In the genomic region with DNA sequence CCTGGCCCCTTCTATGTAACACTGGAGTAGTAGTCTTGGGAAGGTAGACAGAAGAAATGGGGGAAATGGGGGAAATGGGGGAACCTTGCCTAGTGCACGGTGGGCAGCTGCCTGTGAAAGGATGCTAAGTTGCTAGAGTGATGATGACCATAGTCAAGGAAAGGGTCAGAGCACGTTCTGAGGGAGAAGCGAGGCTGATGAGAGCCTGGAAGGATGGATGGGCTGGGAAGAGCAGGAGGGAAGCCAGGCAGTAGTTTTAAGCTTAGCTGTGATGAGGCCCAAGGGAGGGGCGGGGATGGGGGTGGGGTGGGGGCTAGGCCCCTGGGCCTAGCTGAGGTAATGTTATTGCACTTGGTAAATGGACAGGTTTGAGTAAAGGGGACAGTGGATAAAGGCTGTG, we compare ENCODE assay signal across 10 mouse cellular contexts. TPM values are rescaled to one million over a fixed set of nuclear protein-coding genes. Genes with fewer than 3 reads are reported as not detected.
DNase-seq lines count a peak whose midpoint lies in the region; ATAC-seq and TF ChIP-seq lines count a peak whose summit lies in the region.
"Had no signal": no experiment of that assay in that cellular context is flagged by ENCODE, and none has a peak within 500 bp of the region (broad histone marks: within the 10 kb centered on the region; RNA-seq: fewer than 3 reads in every experiment).

No protein-coding gene starts in this region.

- no peak for TF ChIP-seq POLR2A in kidney, adult 2 months (IDR thresholded peaks at IDR 0.05; ENCODE audit: low read depth, low read length)

- H3K4me1 ChIP-seq in kidney, adult 2 months (ENCODE audit: control insufficient read depth, insufficient read depth, low read length), result no peaks in the 10 kb centered on the region
- peaks cover 2% of the 10 kb centered on the region; the same call in 1 of the 2 replicates for H3K4me1 ChIP-seq in brown adipose tissue, adult 24 weeks (ENCODE audit: control insufficient read depth, insufficient read depth, insufficient read length, low read length)
- peaks cover 20% of the 10 kb centered on the region for H3K4me1 ChIP-seq in limb, embryonic 13.5 days

- H3K4me2 ChIP-seq in limb, embryonic 13.5 days (replicated peaks), result peak overlapping the region; percentile 69

- H3K4me3 ChIP-seq in kidney, adult 2 months (ENCODE audit: insufficient read depth, low read depth, low read length), result peak overlapping the region; percentile 44; the same call in 1 of the 2 replicates
- H3K4me3 ChIP-seq in C2C12 (ENCODE audit: insufficient read depth, poor library complexity, severe bottlenecking), result peak overlapping the region; percentile 39
- H3K4me3 ChIP-seq in brown adipose tissue, adult 24 weeks (ENCODE audit: insufficient read depth, low read depth, low read length), result no peak overlapping the region
- peak overlapping the region; percentile 42 for H3K4me3 ChIP-seq in limb, embryonic 13.5 days

- TF ChIP-seq CTCF in kidney, adult 2 months (conservative IDR thresholded peaks at IDR 0.05; ENCODE audit: insufficient read depth, insufficient read length, low read depth, low read length), result no peak
- TF ChIP-seq CTCF in C2C12 (IDR thresholded peaks at IDR 0.05; ENCODE audit: control insufficient read depth, insufficient read depth, insufficient read length), result no peak

- peaks cover 31% of the 10 kb centered on the region for H3K79me2 ChIP-seq in C2C12 (ENCODE audit: control insufficient read depth, insufficient read depth)

- H3K9me3 ChIP-seq in limb, embryonic 13.5 days, result no peaks in the 10 kb centered on the region

- peak overlapping the region; percentile 84 for H3ac ChIP-seq in C2C12 (ENCODE audit: control insufficient read depth, insufficient read length, low read depth)

- H3K27me3 ChIP-seq in kidney, adult 2 months (replicated peaks; ENCODE audit: control insufficient read depth, insufficient read depth, low read length), result 0 out of 2 replicates have a peak, but pooled peaks cover 3% of the 10 kb centered on the region
- no peaks in the 10 kb centered on the region for H3K27me3 ChIP-seq in C2C12 (ENCODE audit: control insufficient read depth, insufficient read depth, insufficient read length)
- H3K27me3 ChIP-seq in limb, embryonic 13.5 days, result peaks cover 52% of the 10 kb centered on the region

- H3K27ac ChIP-seq in kidney, adult 2 months (ENCODE audit: insufficient read depth, low read depth, low read length), result no peak overlapping the region
- peak overlapping the region; percentile 75 for H3K27ac ChIP-seq in brown adipose tissue, adult 24 weeks (replicated peaks; ENCODE audit: low read depth, low read length)
- no peak overlapping the region for H3K27ac ChIP-seq in limb, embryonic 13.5 days

- H3K36me3 ChIP-seq in kidney, adult 2 months (ENCODE audit: control insufficient read depth, insufficient read depth, low read length), result no peaks in the 10 kb centered on the region
- H3K36me3 ChIP-seq in C2C12 (ENCODE audit: control insufficient read depth, insufficient read depth), result no peaks in the 10 kb centered on the region
- no peaks in the 10 kb centered on the region for H3K36me3 ChIP-seq in limb, embryonic 13.5 days

- H3K79me3 ChIP-seq in C2C12 (ENCODE audit: low read depth), result peaks cover 10% of the 10 kb centered on the region

- WGBS in kidney, adult 2 months, result 63% methylated on average over 4 of the region's 4 CpGs
- WGBS in limb, embryonic 13.5 days, result 56% methylated on average over 4 of the region's 4 CpGs

- no peak for DNase-seq in kidney, adult 2 months
- DNase-seq in kidney, postnatal 4 days, result no peak
- no peak for DNase-seq in adrenal gland, postnatal 4 days (ENCODE audit: low spot score in 2 of 2)
- DNase-seq in cerebellum, adult 11-12 months, result no peak
- DNase-seq: adrenal gland, adult 8-10 months; forebrain, postnatal 0 days had no signal

- ATAC-seq in limb, embryonic 13.5 days (ENCODE audit: low FRiP score, low read depth), result no peak
- ATAC-seq: forebrain, postnatal 0 days; inflammation-experienced regulatory T-cells, adult 6 months had no signal

- no peak overlapping the region for H3K9ac ChIP-seq in limb, embryonic 13.5 days
- H3K9ac ChIP-seq: forebrain, postnatal 0 days had no signal

TF ChIP-seq in C2C12, 6 proteins besides CTCF, POLR2A, EP300 and RAD21:
- TF ChIP-seq MAX (IDR thresholded peaks at IDR 0.05) (no peak), CEBPB (IDR thresholded peaks at IDR 0.05; ENCODE audit: low read depth) (no peak), FOSL1 (IDR thresholded peaks at IDR 0.05; ENCODE audit: insufficient read depth, low read length, poor library complexity, severe bottlenecking) (no peak), USF1 (IDR thresholded peaks at IDR 0.05; ENCODE audit: low read depth) (no peak), MYOD1 (IDR thresholded peaks at IDR 0.05; ENCODE audit: control insufficient read depth, insufficient read length, low read depth) (no peak), MYOG (IDR thresholded peaks at IDR 0.05; ENCODE audit: control insufficient read depth, extremely low read depth, insufficient read length) (no peak)

RNA-seq across cellular contexts. Expression of gene Des, which starts 1.0 kb away (rescaled TPM):
- polyA plus RNA-seq in kidney, adult 2 months (2012; rRNA removed), result 17.0 and 32.1 TPM in 2 replicates
- polyA plus RNA-seq in C2C12 (2012; fragmentation: generic; extraction: Trizol), result 657 TPM
- polyA plus RNA-seq in brown adipose tissue, adult 24 weeks (2012; ENCODE audit: insufficient read depth, insufficient read length, missing spikeins), result 68.8 and 75.5 TPM in 2 replicates
- polyA plus RNA-seq in limb, embryonic 13.5 days (2015; fragmentation: Nextera tagmentation; extraction: Ambion mirVana), result 52.1 and 56.1 TPM in 2 replicates
- 10 to 100 TPM; 40.5 to 78.8 TPM for total RNA-seq in adrenal gland, postnatal 4 days (2021)

RNA-seq across cellular contexts. Expression of gene Speg, which starts 14.0 kb away (rescaled TPM):
- 34.6 and 43.9 TPM in 2 replicates for polyA plus RNA-seq in kidney, adult 2 months (2012; rRNA removed)
- polyA plus RNA-seq in C2C12 (2012; fragmentation: generic; extraction: Trizol), result 29.4 TPM
- polyA plus RNA-seq in brown adipose tissue, adult 24 weeks (2012; ENCODE audit: insufficient read depth, insufficient read length, missing spikeins), result 5.7 and 11.3 TPM in 2 replicates
- 20.7 and 21.3 TPM in 2 replicates for polyA plus RNA-seq in limb, embryonic 13.5 days (2015; fragmentation: Nextera tagmentation; extraction: Ambion mirVana)
- 10 to 100 TPM; 32.4 to 33.7 TPM for total RNA-seq in adrenal gland, postnatal 4 days (2021)

RNA-seq across cellular contexts. Expression of gene Dnpep, which starts 43.3 kb away (rescaled TPM):
- 117 and 124 TPM in 2 replicates for polyA plus RNA-seq in kidney, adult 2 months (2012; rRNA removed)
- polyA plus RNA-seq in C2C12 (2012; fragmentation: generic; extraction: Trizol), result 134 TPM
- 72.6 and 86.4 TPM in 2 replicates for polyA plus RNA-seq in brown adipose tissue, adult 24 weeks (2012; ENCODE audit: insufficient read depth, insufficient read length, missing spikeins)
- polyA plus RNA-seq in limb, embryonic 13.5 days (2015; fragmentation: Nextera tagmentation; extraction: Ambion mirVana), result 116 and 117 TPM in 2 replicates
- total RNA-seq in adrenal gland, postnatal 4 days (2021), result 100 to 1,000 TPM; 106 to 113 TPM
